9 mouse cellular contexts compared by ENCODE assay signal in genomic region chr2:146061421-146062300, GRCm38 (mm10).
DNase-seq lines count a peak whose midpoint lies in the region; ATAC-seq and TF ChIP-seq lines count a peak whose summit lies in the region.
"Had no signal": no experiment of that assay in that cellular context is flagged by ENCODE, and none has a peak within 500 bp of the region (broad histone marks: within the 10 kb centered on the region; RNA-seq: fewer than 3 reads in every experiment).

No protein-coding gene starts in this region.

- intact Hi-C loops in heart, postnatal 10 days (cut with DNase I): no loop called here
- intact Hi-C loops in left cerebral cortex, postnatal 36 days (cut with DNase I): no loop called here

- in situ Hi-C loops in ES-E14 (cut with MboI; ENCODE audit: low sequenced_read_pairs in 2 of 2, unreplicated experiment in 2 of 2): no loop called here

- H3K9ac ChIP-seq in heart, embryonic 15.5 days: no peak overlapping the region
- no peak overlapping the region for H3K9ac ChIP-seq in ES-E14 (ENCODE audit: insufficient read depth, low read depth, low read length, poor library complexity, severe bottlenecking)
- no peak overlapping the region for H3K9ac ChIP-seq in hindbrain, embryonic 12.5 days
- no peak overlapping the region for H3K9ac ChIP-seq in midbrain, embryonic 16.5 days (ENCODE audit: low read depth, low read length)

- H3K27me3 ChIP-seq in heart, embryonic 15.5 days: no peaks in the 10 kb centered on the region
- no peaks in the 10 kb centered on the region for H3K27me3 ChIP-seq in hindbrain, embryonic 12.5 days
- no peaks in the 10 kb centered on the region for H3K27me3 ChIP-seq in midbrain, embryonic 16.5 days (ENCODE audit: control insufficient read depth, insufficient read depth, low read depth, low read length)

- 0 out of 2 replicates have a peak overlapping the region, but pooled peaks have one; percentile 15 for H3K4me2 ChIP-seq in heart, embryonic 15.5 days
- H3K4me2 ChIP-seq in hindbrain, embryonic 12.5 days (replicated peaks): peak overlapping the region; percentile 37
- H3K4me2 ChIP-seq in midbrain, embryonic 16.5 days (ENCODE audit: low read length): peak overlapping the region; percentile 38

- H3K4me1 ChIP-seq in heart, embryonic 15.5 days (replicated peaks): peaks cover 7% of the 10 kb centered on the region; the same call in 1 of the 2 replicates
- H3K4me1 ChIP-seq in ES-E14 (ENCODE audit: control insufficient read depth in 2 of 2, insufficient read depth in 2 of 2, low read length in 2 of 2, poor library complexity in 1 of 2): peaks cover 10 to 19% of the 10 kb centered on the region in 2 experiments
- H3K4me1 ChIP-seq in hindbrain, embryonic 12.5 days: peaks cover 37% of the 10 kb centered on the region
- H3K4me1 ChIP-seq in midbrain, embryonic 16.5 days (ENCODE audit: control insufficient read depth, insufficient read depth, low read length): peaks cover 25% of the 10 kb centered on the region

- H3K27ac ChIP-seq in heart, embryonic 15.5 days: no peak overlapping the region
- H3K27ac ChIP-seq in ES-E14 (ENCODE audit: insufficient read depth, low read depth, low read length, poor library complexity, severe bottlenecking): peak overlapping the region; percentile 36; the same call in 1 of the 2 replicates
- H3K27ac ChIP-seq in hindbrain, embryonic 12.5 days: no peak overlapping the region
- H3K27ac ChIP-seq in midbrain, embryonic 16.5 days (ENCODE audit: low read length): no peak overlapping the region

- no peaks in the 10 kb centered on the region for H3K9me3 ChIP-seq in heart, embryonic 15.5 days (replicated peaks)
- H3K9me3 ChIP-seq in ES-E14 (ENCODE audit: control insufficient read depth, insufficient read depth, low read depth, low read length): no peaks in the 10 kb centered on the region
- H3K9me3 ChIP-seq in hindbrain, embryonic 12.5 days (replicated peaks): no peaks in the 10 kb centered on the region
- H3K9me3 ChIP-seq in midbrain, embryonic 16.5 days (replicated peaks; ENCODE audit: control insufficient read depth, low read length, poor library complexity, severe bottlenecking): no peaks in the 10 kb centered on the region

- ATAC-seq in heart, embryonic 15.5 days (replicated peaks; ENCODE audit: insufficient number of reproducible peaks, insufficient read depth, low FRiP score, low read depth): no peak
- peak; percentile 62 for ATAC-seq in hindbrain, embryonic 12.5 days (ENCODE audit: low FRiP score)
- peak; percentile 19; the same call in 1 of the 2 replicates for ATAC-seq in midbrain, embryonic 16.5 days

- no peak overlapping the region for H3K4me3 ChIP-seq in heart, embryonic 15.5 days
- H3K4me3 ChIP-seq in ES-E14 (ENCODE audit: insufficient read depth in 1 of 2, low read depth in 1 of 2, low read length in 2 of 2, poor library complexity in 1 of 2, severe bottlenecking in 1 of 2): peak overlapping the region in 1 of 2 experiments; percentile 22; a peak in 2 of 4 replicates
- H3K4me3 ChIP-seq in hindbrain, embryonic 12.5 days: no peak overlapping the region
- no peak overlapping the region for H3K4me3 ChIP-seq in midbrain, embryonic 16.5 days (ENCODE audit: low read depth, low read length)

- no peaks in the 10 kb centered on the region for H3K36me3 ChIP-seq in heart, embryonic 15.5 days
- H3K36me3 ChIP-seq in ES-E14 (ENCODE audit: control insufficient read depth, insufficient read depth, low read length, poor library complexity, severe bottlenecking): no peaks in the 10 kb centered on the region
- no peaks in the 10 kb centered on the region for H3K36me3 ChIP-seq in hindbrain, embryonic 12.5 days
- H3K36me3 ChIP-seq in midbrain, embryonic 16.5 days (ENCODE audit: control insufficient read depth, insufficient read depth, low read length): no peaks in the 10 kb centered on the region

- 72% methylated on average over 16 of the region's 16 CpGs for WGBS in heart, embryonic 15.5 days
- 53% methylated on average over 16 of the region's 16 CpGs for WGBS in hindbrain, embryonic 12.5 days
- WGBS in midbrain, embryonic 16.5 days: 30% methylated on average over 16 of the region's 16 CpGs

- DNase-seq in heart, postnatal 10 days: no peak
- DNase-seq in ES-E14 (ENCODE audit: low read depth, low spot score): no peak
- DNase-seq in left cerebral cortex, postnatal 36 days (ENCODE audit: low spot score in 2 of 2): no peak
- no peak for DNase-seq in embryo, embryonic 10.5 days (ENCODE audit: low spot score)
- no peak for DNase-seq in spleen, postnatal 4 days (ENCODE audit: low spot score in 2 of 2)
- DNase-seq: layer of hippocampus, adult 9-11 months had no signal

TF ChIP-seq in ES-E14, 5 proteins besides CTCF, POLR2A, EP300 and RAD21:
- TF ChIP-seq MAFK (IDR thresholded peaks at IDR 0.05; ENCODE audit: insufficient read depth, low read depth, low read length): no peak
- no peak for TF ChIP-seq ZNF384 (IDR thresholded peaks at IDR 0.05; ENCODE audit: low read depth, low read length)
- TF ChIP-seq HCFC1 (IDR thresholded peaks at IDR 0.05; ENCODE audit: borderline replicate concordance, insufficient read depth, low read length): no peak
- no peak for TF ChIP-seq CHD2 (IDR thresholded peaks at IDR 0.05; ENCODE audit: low read depth, low read length)
- TF ChIP-seq ZC3H11A (IDR thresholded peaks at IDR 0.05; ENCODE audit: borderline replicate concordance, low read depth, low read length): no peak
